Mouse (Mus musculus): ENCODE measurements around the gene Gjc3.

Gjc3 gene

DNA sequence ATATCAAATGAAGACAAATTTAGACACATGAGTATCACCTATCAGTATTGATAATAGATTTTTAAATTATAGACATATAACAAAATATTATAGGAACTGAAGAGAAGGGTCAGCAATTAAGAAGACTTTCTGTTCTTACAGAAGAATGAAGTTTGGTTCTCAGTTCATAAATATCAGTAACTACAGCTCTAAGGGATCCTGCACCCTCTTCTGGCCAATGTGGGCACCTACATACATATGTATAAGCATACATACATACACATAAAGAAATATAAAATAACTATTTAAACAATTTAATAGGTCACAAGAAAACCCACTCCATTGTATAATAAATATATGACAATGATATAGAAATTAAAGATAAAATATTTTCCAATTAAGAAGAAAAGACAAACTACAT is 48.4 kb downstream of the Gjc3 start:
- no peak for DNase-seq (ENCODE audit: low spot score in 2 of 2)

GRCm38 (mm10) chr5:137909564-137910262 is 53.2 kb downstream of the Gjc3 start:
- DNase-seq (ENCODE audit: low spot score in 2 of 2): no peak

All from spleen, postnatal 36 days (tissue).